Mouse (Mus musculus) spleen, adult 18-20 months (tissue): ENCODE measurements around the gene Cga.
"Not testable (repeated sequence)": the region's sequence is repeated elsewhere in the genome, so short reads cannot be mapped to it uniquely, and the experiment has no call there.

ENCODE experiments used
- DNase-seq, 2 experiments: peaks; one replicate each; pipeline ENCODE4 v3.0.0; 2022; ENCODE audit warnings: mixed read lengths in 2 of 2

Gene Cga

GRCm38 (mm10) chr4:34898497-34898896, 4.9 kb downstream of the Cga start:
- no peak for DNase-seq

- DNase-seq, result no peak
Measured at GRCm38 (mm10) chr4:34899322-34899721, 5.7 kb downstream of the Cga start.

- DNase-seq, result no peak
Measured at GRCm38 (mm10) chr4:34900155-34900554, 6.6 kb downstream of the Cga start.

- DNase-seq, result no peak
Measured at GRCm38 (mm10) chr4:34901166-34901565, 7.6 kb downstream of the Cga start.

- not testable (repeated sequence) for DNase-seq
Measured at GRCm38 (mm10) chr4:34901582-34901981, 8.0 kb downstream of the Cga start.

GRCm38 (mm10) chr4:34905396-34905795, 11.8 kb downstream of the Cga start:
- peak in 1 of 2 experiments; percentile 41 for DNase-seq

GRCm38 (mm10) chr4:34906151-34906550, 12.6 kb downstream of the Cga start:
- no peak for DNase-seq

GRCm38 (mm10) chr4:34907026-34907425, 13.4 kb downstream of the Cga start:
- DNase-seq, result no peak

GRCm38 (mm10) chr4:34908127-34908526, 14.5 kb downstream of the Cga start:
- DNase-seq, result no peak

GRCm38 (mm10) chr4:34911401-34911800, 17.8 kb downstream of the Cga start:
- no peak for DNase-seq

- DNase-seq, result no peak
Measured at GRCm38 (mm10) chr4:34912171-34912570, 18.6 kb downstream of the Cga start.

- no peak for DNase-seq
Measured at GRCm38 (mm10) chr4:34917400-34917799, 23.8 kb downstream of the Cga start.

- DNase-seq, result peak in 1 of 2 experiments; percentile 32
Measured at GRCm38 (mm10) chr4:34922177-34922870, 28.7 kb downstream of the Cga start.

- DNase-seq, result not testable (repeated sequence)
Measured at GRCm38 (mm10) chr4:34928386-34928785, 34.8 kb downstream of the Cga start.

- DNase-seq, result no peak
Measured at GRCm38 (mm10) chr4:34941046-34941445, 47.5 kb downstream of the Cga start.

- no peak for DNase-seq
Measured at GRCm38 (mm10) chr4:34947181-34947580, 53.6 kb downstream of the Cga start.

GRCm38 (mm10) chr4:34953716-34954115, 60.1 kb downstream of the Cga start:
- DNase-seq, result no peak
